ENCODE assay signal across 10 mouse cellular contexts in the genomic region with DNA sequence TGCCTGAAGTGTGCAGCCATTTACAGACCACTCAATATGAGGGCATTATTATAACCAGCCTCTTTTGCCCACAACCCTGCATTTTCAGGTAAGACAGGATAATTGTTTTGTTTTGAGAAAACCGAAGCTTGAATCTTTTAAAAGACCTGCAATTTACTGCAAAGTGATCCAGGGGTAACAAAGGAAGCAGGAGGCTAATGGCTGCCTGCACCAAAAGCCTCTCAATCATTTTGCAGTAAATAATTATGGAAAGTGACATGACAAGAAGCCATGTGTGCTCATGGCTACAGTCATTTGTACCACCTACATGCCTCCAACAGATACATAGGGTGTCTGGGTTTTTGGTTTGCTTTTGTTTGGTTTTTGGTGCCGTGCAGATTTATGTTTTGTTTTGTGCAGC. TPM values are rescaled to one million over a fixed set of nuclear protein-coding genes. Genes with fewer than 3 reads are reported as not detected.
A peak's percentile ranks its signal among the peaks of the same experiment; 100 is the strongest.
DNase-seq lines count a peak whose midpoint lies in the region; ATAC-seq and TF ChIP-seq lines count a peak whose summit lies in the region.
"Had no signal": no experiment of that assay in that cellular context is flagged by ENCODE, and none has a peak within 500 bp of the region (broad histone marks: within the 10 kb centered on the region; RNA-seq: fewer than 3 reads in every experiment).

No protein-coding gene starts in this region.

- WGBS in kidney, embryonic 15.5 days, result 47% methylated on average over 2 of the region's 2 CpGs
- 56% methylated on average over 2 of the region's 2 CpGs for WGBS in embryonic facial prominence, embryonic 13.5 days
- 40% methylated on average over 2 of the region's 2 CpGs for WGBS in intestine, embryonic 15.5 days

- 0 out of 2 replicates have a peak overlapping the region, but pooled peaks have one; percentile 14 for H3K9ac ChIP-seq in kidney, embryonic 15.5 days
- H3K9ac ChIP-seq in embryonic facial prominence, embryonic 13.5 days, result peak overlapping the region; percentile 52; the same call in 1 of the 2 replicates
- H3K9ac ChIP-seq in intestine, embryonic 15.5 days, result peak overlapping the region; percentile 26

- no peak for DNase-seq in kidney, postnatal 4 days
- no peak for DNase-seq in layer of hippocampus, postnatal 14 days (ENCODE audit: low spot score in 2 of 2)
- DNase-seq in adrenal gland, adult 18-20 months (ENCODE audit: low spot score in 2 of 2), result no peak
- no peak for DNase-seq in urinary bladder, postnatal 25 days (ENCODE audit: low spot score)
- DNase-seq: cerebellum, postnatal 25 days; spleen, adult 18-20 months had no signal

- peak overlapping the region; percentile 41 for H3K4me3 ChIP-seq in kidney, embryonic 15.5 days (replicated peaks)
- peak overlapping the region; percentile 90 for H3K4me3 ChIP-seq in embryonic facial prominence, embryonic 13.5 days
- peak overlapping the region; percentile 27 for H3K4me3 ChIP-seq in intestine, embryonic 15.5 days (replicated peaks)
- H3K4me3 ChIP-seq in myocyte, result peak overlapping the region; percentile 63

- TF ChIP-seq POLR2A in myocyte (IDR thresholded peaks at IDR 0.05; ENCODE audit: insufficient read length, low read depth), result no peak

- no peak overlapping the region for H3ac ChIP-seq in myocyte (ENCODE audit: control insufficient read depth, insufficient read length)

- no peaks in the 10 kb centered on the region for H3K27me3 ChIP-seq in kidney, embryonic 15.5 days
- H3K27me3 ChIP-seq in embryonic facial prominence, embryonic 13.5 days, result no peaks in the 10 kb centered on the region
- H3K27me3 ChIP-seq in intestine, embryonic 15.5 days (replicated peaks), result no peaks in the 10 kb centered on the region
- H3K27me3 ChIP-seq in myocyte (ENCODE audit: control insufficient read depth, insufficient read depth, insufficient read length), result no peaks in the 10 kb centered on the region

- no peak for ATAC-seq in kidney, embryonic 15.5 days (replicated peaks; ENCODE audit: low FRiP score)
- no peak for ATAC-seq in embryonic facial prominence, embryonic 13.5 days (ENCODE audit: insufficient number of reproducible peaks, insufficient read depth, low FRiP score, low TSS enrichment, low read depth)
- ATAC-seq in intestine, embryonic 15.5 days, result no peak

- peaks cover 46% of the 10 kb centered on the region for H3K4me1 ChIP-seq in kidney, embryonic 15.5 days
- H3K4me1 ChIP-seq in embryonic facial prominence, embryonic 13.5 days, result peaks cover 41% of the 10 kb centered on the region
- peaks cover 18% of the 10 kb centered on the region for H3K4me1 ChIP-seq in intestine, embryonic 15.5 days (replicated peaks)

- peaks cover 33% of the 10 kb centered on the region for H3K36me3 ChIP-seq in kidney, embryonic 15.5 days
- peaks cover 22% of the 10 kb centered on the region for H3K36me3 ChIP-seq in embryonic facial prominence, embryonic 13.5 days
- 0 out of 2 replicates have a peak, but pooled peaks cover 3% of the 10 kb centered on the region for H3K36me3 ChIP-seq in intestine, embryonic 15.5 days
- H3K36me3 ChIP-seq in myocyte (ENCODE audit: control insufficient read depth, insufficient read depth), result peaks cover 45% of the 10 kb centered on the region

- peak overlapping the region; percentile 77 for H3K4me2 ChIP-seq in kidney, embryonic 15.5 days
- peak overlapping the region; percentile 84 for H3K4me2 ChIP-seq in embryonic facial prominence, embryonic 13.5 days
- peak overlapping the region; percentile 51 for H3K4me2 ChIP-seq in intestine, embryonic 15.5 days (replicated peaks)
- peak overlapping the region; percentile 92 for H3K4me2 ChIP-seq in myocyte (ENCODE audit: low read depth)

- H3K9me3 ChIP-seq in kidney, embryonic 15.5 days (replicated peaks), result no peaks in the 10 kb centered on the region
- no peaks in the 10 kb centered on the region for H3K9me3 ChIP-seq in embryonic facial prominence, embryonic 13.5 days
- no peaks in the 10 kb centered on the region for H3K9me3 ChIP-seq in intestine, embryonic 15.5 days

- H3K79me2 ChIP-seq in myocyte (ENCODE audit: control insufficient read depth, insufficient read depth), result peaks cover 88% of the 10 kb centered on the region

- H3K27ac ChIP-seq in kidney, embryonic 15.5 days, result 0 out of 2 replicates have a peak overlapping the region, but pooled peaks have one; percentile 22
- H3K27ac ChIP-seq in embryonic facial prominence, embryonic 13.5 days, result no peak overlapping the region; the same call in 1 of the 2 replicates
- H3K27ac ChIP-seq in intestine, embryonic 15.5 days, result peak overlapping the region; percentile 40; the same call in 1 of the 2 replicates

TF ChIP-seq in myocyte, 11 proteins besides CTCF, POLR2A, EP300 and RAD21:
- TF ChIP-seq MAX (IDR thresholded peaks at IDR 0.05; ENCODE audit: low read depth), result no peak
- no peak for TF ChIP-seq USF1 (IDR thresholded peaks at IDR 0.05; ENCODE audit: low read depth)
- no peak for TF ChIP-seq POLR2AphosphoS2 (IDR thresholded peaks at IDR 0.05; ENCODE audit: insufficient read length, low read depth)
- no peak for TF ChIP-seq TCF3 (IDR thresholded peaks at IDR 0.05; ENCODE audit: insufficient read length, low read depth)
- TF ChIP-seq TCF12 (IDR thresholded peaks at IDR 0.05; ENCODE audit: insufficient read depth, poor library complexity, severe bottlenecking), result no peak
- TF ChIP-seq REST (IDR thresholded peaks at IDR 0.05; ENCODE audit: insufficient read depth, insufficient read length), result no peak
- no peak for TF ChIP-seq E2F4 (IDR thresholded peaks at IDR 0.05; ENCODE audit: insufficient read depth)
- no peak for TF ChIP-seq MYOD1 (IDR thresholded peaks at IDR 0.05; ENCODE audit: control insufficient read depth in 1 of 3, insufficient read length in 2 of 3, low read depth in 2 of 3)
- no peak for TF ChIP-seq CEBPB (IDR thresholded peaks at IDR 0.05; ENCODE audit: insufficient read depth, poor library complexity, severe bottlenecking)
- no peak for TF ChIP-seq SRF (IDR thresholded peaks at IDR 0.05; ENCODE audit: control insufficient read depth, insufficient read length, low read depth)

RNA-seq across cellular contexts. Expression of gene Purb, which starts 4.7 kb away (rescaled TPM):
- polyA plus RNA-seq in kidney, embryonic 15.5 days (2015; fragmentation: Nextera tagmentation; extraction: Ambion mirVana), result 29.2 and 29.6 TPM in 2 replicates
- 26.9 and 28.6 TPM in 2 replicates for polyA plus RNA-seq in embryonic facial prominence, embryonic 13.5 days (2015; fragmentation: Nextera tagmentation; extraction: Ambion mirVana)
- 26.6 and 28.8 TPM in 2 replicates for polyA plus RNA-seq in intestine, embryonic 15.5 days (2015; fragmentation: Nextera tagmentation; extraction: Ambion mirVana)
- 33.2 TPM for polyA plus RNA-seq in myocyte (2012; fragmentation: generic; extraction: Trizol)
- 100 to 1,000 TPM; 258 to 283 TPM for total RNA-seq in layer of hippocampus, postnatal 14 days (2021)
- 10 to 100 TPM; 61.3 to 65.6 TPM for total RNA-seq in adrenal gland, adult 18-20 months (2021)

RNA-seq across cellular contexts. Expression of gene H2afv, which starts 26.8 kb away (rescaled TPM):
- polyA plus RNA-seq in kidney, embryonic 15.5 days (2015; fragmentation: Nextera tagmentation; extraction: Ambion mirVana), result 552 and 602 TPM in 2 replicates
- polyA plus RNA-seq in embryonic facial prominence, embryonic 13.5 days (2015; fragmentation: Nextera tagmentation; extraction: Ambion mirVana), result 656 and 746 TPM in 2 replicates
- 424 and 429 TPM in 2 replicates for polyA plus RNA-seq in intestine, embryonic 15.5 days (2015; fragmentation: Nextera tagmentation; extraction: Ambion mirVana)
- 175 TPM for polyA plus RNA-seq in myocyte (2012; fragmentation: generic; extraction: Trizol)
- 10 to 100 TPM; 39.7 to 40.2 TPM for total RNA-seq in layer of hippocampus, postnatal 14 days (2021)
- total RNA-seq in adrenal gland, adult 18-20 months (2021), result 10 to 100 TPM; 46.1 to 49.3 TPM

RNA-seq across cellular contexts. Expression of gene Myo1g, which starts 49.7 kb away (rescaled TPM):
- polyA plus RNA-seq in kidney, embryonic 15.5 days (2015; fragmentation: Nextera tagmentation; extraction: Ambion mirVana), result 1.0 and 1.4 TPM in 2 replicates
- 1.3 and 1.8 TPM in 2 replicates for polyA plus RNA-seq in embryonic facial prominence, embryonic 13.5 days (2015; fragmentation: Nextera tagmentation; extraction: Ambion mirVana)
- 1.8 and 1.9 TPM in 2 replicates for polyA plus RNA-seq in intestine, embryonic 15.5 days (2015; fragmentation: Nextera tagmentation; extraction: Ambion mirVana)
- polyA plus RNA-seq in myocyte (2012; fragmentation: generic; extraction: Trizol), result 0.04 TPM
- total RNA-seq in layer of hippocampus, postnatal 14 days (2021), result under 1 TPM; 0.48 to 0.74 TPM
- total RNA-seq in adrenal gland, adult 18-20 months (2021), result 1 to 10 TPM; 1.8 to 4.5 TPM

RNA-seq across cellular contexts. Expression of gene Ppia, which starts 55.8 kb away (rescaled TPM):
- polyA plus RNA-seq in kidney, embryonic 15.5 days (2015; fragmentation: Nextera tagmentation; extraction: Ambion mirVana), result 5,533 and 6,211 TPM in 2 replicates
- polyA plus RNA-seq in embryonic facial prominence, embryonic 13.5 days (2015; fragmentation: Nextera tagmentation; extraction: Ambion mirVana), result 5,258 and 5,388 TPM in 2 replicates
- polyA plus RNA-seq in intestine, embryonic 15.5 days (2015; fragmentation: Nextera tagmentation; extraction: Ambion mirVana), result 5,895 and 6,298 TPM in 2 replicates
- 3,065 TPM for polyA plus RNA-seq in myocyte (2012; fragmentation: generic; extraction: Trizol)
- 1,000 to 10,000 TPM; 1,939 to 1,976 TPM for total RNA-seq in layer of hippocampus, postnatal 14 days (2021)
- total RNA-seq in adrenal gland, adult 18-20 months (2021), result 1,000 to 10,000 TPM; 1,645 to 1,705 TPM

Comparison
In these comparisons a context has a peak if more than half of its experiments do, and no peak if none do; other contexts are left out.
1. H3K4me3 ChIP-seq: peak in every context shown above with its lines; median percentile 90 in embryonic facial prominence, embryonic 13.5 days; 63 in myocyte; 41 in kidney, embryonic 15.5 days; 27 in intestine, embryonic 15.5 days.